Mouse (Mus musculus): ENCODE measurements at regions not wholly inside any gene's neighbourhood (a gene's known extent, or its start where the extent isn't known, plus 50 kb on each side); places are given as distances from the start of the nearest gene placed in this dataset.

- no peak for ATAC-seq (ENCODE audit: insufficient number of reproducible peaks, low FRiP score, low TSS enrichment)
These were observed 342.4 kb upstream of the Kirrel3 start for GRCm38 (mm10) chr9:34143131-34143795.

GRCm38 (mm10) chr9:34155240-34156019 lies 330.3 kb upstream of the Kirrel3 start:
- no peak for ATAC-seq (ENCODE audit: insufficient number of reproducible peaks, low FRiP score, low TSS enrichment)

- ATAC-seq (ENCODE audit: insufficient number of reproducible peaks, low FRiP score, low TSS enrichment) = no peak
These were observed 329.1 kb upstream of the Kirrel3 start for GRCm38 (mm10) chr9:34156581-34156980.

GRCm38 (mm10) chr9:34161119-34161518 lies 324.6 kb upstream of the Kirrel3 start:
- ATAC-seq (ENCODE audit: insufficient number of reproducible peaks, low FRiP score, low TSS enrichment) = no peak

- no peak for ATAC-seq (ENCODE audit: insufficient number of reproducible peaks, low FRiP score, low TSS enrichment)
These were observed 299.4 kb upstream of the Kirrel3 start for GRCm38 (mm10) chr9:34186314-34186713.

GRCm38 (mm10) chr9:34192542-34192941 lies 293.2 kb upstream of the Kirrel3 start:
- no peak for ATAC-seq (ENCODE audit: insufficient number of reproducible peaks, low FRiP score, low TSS enrichment)

- ATAC-seq (ENCODE audit: insufficient number of reproducible peaks, low FRiP score, low TSS enrichment) = no peak
These were observed 283.4 kb upstream of the Kirrel3 start for GRCm38 (mm10) chr9:34202122-34202941.

GRCm38 (mm10) chr9:34202942-34203551 lies 282.6 kb upstream of the Kirrel3 start:
- no peak for ATAC-seq (ENCODE audit: insufficient number of reproducible peaks, low FRiP score, low TSS enrichment)

- no peak for ATAC-seq (ENCODE audit: insufficient number of reproducible peaks, low FRiP score, low TSS enrichment)
These were observed 281.9 kb upstream of the Kirrel3 start for GRCm38 (mm10) chr9:34203624-34204365.

GRCm38 (mm10) chr9:34204479-34204878 lies 281.2 kb upstream of the Kirrel3 start:
- ATAC-seq (ENCODE audit: insufficient number of reproducible peaks, low FRiP score, low TSS enrichment) = no peak

GRCm38 (mm10) chr9:34231561-34231960 lies 254.1 kb upstream of the Kirrel3 start:
- ATAC-seq (ENCODE audit: insufficient number of reproducible peaks, low FRiP score, low TSS enrichment) = no peak

GRCm38 (mm10) chr9:34234734-34235133 lies 251.0 kb upstream of the Kirrel3 start:
- ATAC-seq (ENCODE audit: insufficient number of reproducible peaks, low FRiP score, low TSS enrichment) = no peak

- ATAC-seq (ENCODE audit: insufficient number of reproducible peaks, low FRiP score, low TSS enrichment) = no peak
These were observed 246.2 kb upstream of the Kirrel3 start for GRCm38 (mm10) chr9:34239531-34239930.

GRCm38 (mm10) chr9:34243674-34244073 lies 242.0 kb upstream of the Kirrel3 start:
- ATAC-seq (ENCODE audit: insufficient number of reproducible peaks, low FRiP score, low TSS enrichment) = no peak

- peak; percentile 92 for ATAC-seq (ENCODE audit: insufficient number of reproducible peaks, low FRiP score, low TSS enrichment)
These were observed 241.1 kb upstream of the Kirrel3 start for GRCm38 (mm10) chr9:34244576-34244975.

GRCm38 (mm10) chr9:34252796-34253195 lies 232.9 kb upstream of the Kirrel3 start:
- ATAC-seq (ENCODE audit: insufficient number of reproducible peaks, low FRiP score, low TSS enrichment) = no peak

- ATAC-seq (ENCODE audit: insufficient number of reproducible peaks, low FRiP score, low TSS enrichment) = no peak
These were observed 227.2 kb upstream of the Kirrel3 start for GRCm38 (mm10) chr9:34258492-34258891.

- ATAC-seq (ENCODE audit: insufficient number of reproducible peaks, low FRiP score, low TSS enrichment) = no peak
These were observed 207.6 kb upstream of the Kirrel3 start for GRCm38 (mm10) chr9:34278068-34278467.

GRCm38 (mm10) chr9:34279386-34279785 lies 206.3 kb upstream of the Kirrel3 start:
- ATAC-seq (ENCODE audit: insufficient number of reproducible peaks, low FRiP score, low TSS enrichment) = no peak

- ATAC-seq (ENCODE audit: insufficient number of reproducible peaks, low FRiP score, low TSS enrichment) = no peak
These were observed 205.8 kb upstream of the Kirrel3 start for GRCm38 (mm10) chr9:34279906-34280305.

All from cerebellum, adult (tissue).